In genomic region chr7:131182685-131183084, GRCm38 (mm10) we compare ENCODE assay signal across 8 mouse cellular contexts. TPM values are rescaled to one million over a fixed set of nuclear protein-coding genes. Genes with fewer than 3 reads are reported as not detected.
DNase-seq lines count a peak whose midpoint lies in the region.

No protein-coding gene starts in this region.

- intact Hi-C loops in heart, postnatal 14 days (cut with DNase I): loop anchor here (10.0 kb wide), 1 partner anchor 702 kb away; no protein-coding TSS in a partner anchor

- peak; percentile 1 for DNase-seq in cerebellum, adult 9-10 months
- no peak for DNase-seq in cerebellum, adult 11 months
- DNase-seq in left cerebral cortex, adult 18-20 months (ENCODE audit: low spot score in 2 of 2): peak; percentile 51 to 65
- DNase-seq in left cerebral cortex, adult 11 months (ENCODE audit: low spot score): no peak
- peak; percentile 34 to 48 for DNase-seq in adrenal gland, adult 18-20 months (ENCODE audit: low spot score in 2 of 2)
- peak; percentile 48 to 60 for DNase-seq in heart, postnatal 14 days
- DNase-seq in lung, postnatal 36 days: peak; percentile 64
- peak; percentile 75 for DNase-seq in thymus, postnatal 14 days

RNA-seq across cellular contexts. Expression of gene 5430419D17Rik, which starts 8.5 kb away (rescaled TPM):
- not detected for total RNA-seq in left cerebral cortex, adult 18-20 months (2021)
- not detected for total RNA-seq in adrenal gland, adult 18-20 months (2021)
- 10 to 100 TPM; 14.9 to 18.7 TPM for total RNA-seq in heart, postnatal 14 days (2021)

RNA-seq across cellular contexts. Expression of gene 4933402N03Rik, which starts 36.6 kb away (rescaled TPM):
- not detected for total RNA-seq in left cerebral cortex, adult 18-20 months (2021)
- total RNA-seq in adrenal gland, adult 18-20 months (2021): not detected
- total RNA-seq in heart, postnatal 14 days (2021): not detected

Comparison
In these comparisons a context has a peak if more than half of its experiments do, and no peak if none do; other contexts are left out.
1. DNase-seq: peak in cerebellum, adult 9-10 months (single experiment), left cerebral cortex, adult 18-20 months (2 of 2), adrenal gland, adult 18-20 months (2 of 2), heart, postnatal 14 days (2 of 2), lung, postnatal 36 days (single experiment) and thymus, postnatal 14 days (single experiment); none in cerebellum, adult 11 months (single experiment) and left cerebral cortex, adult 11 months (single experiment).
2. RNA of gene 5430419D17Rik, which starts 8.5 kb away (total RNA-seq): 14.9 to 18.7 TPM in heart, postnatal 14 days; not detected in left cerebral cortex, adult 18-20 months and not detected in adrenal gland, adult 18-20 months; every median in the first group is over 10 times any median in the second.